Mouse (Mus musculus) common myeloid progenitor, adult 5-6 weeks (primary cell): ENCODE data around the gene Timm44. TPM values are rescaled to one million over a fixed set of nuclear protein-coding genes. Genes with fewer than 3 reads are reported as not detected.
"Not testable (repeated sequence)": the region's sequence is repeated elsewhere in the genome, so short reads cannot be mapped to it uniquely, and the experiment has no call there.

Source experiments
- ATAC-seq: replicated peaks from 2 replicates; pipeline ENCODE4 v1.8.0; 2016; ENCODE audit warnings: low read depth, mild to moderate bottlenecking, moderate TSS enrichment, inconsistent platforms; ENCODE audit not compliant: poor library complexity, severe bottlenecking
- total RNA-seq: library from RNA; stranded (forward); fragments of 200-1000, 187-1606 nt; gene quantifications from 2 replicates; pipeline ENCODE4 v1.2.3, GENCODE M21; 2017

Timm44 gene
- total RNA-seq, 1 experiment from 2014 or later = 135 TPM

GRCm38 (mm10) chr8:4267627-4268026, 8.1 kb downstream of the Timm44 start:
- ATAC-seq = peak; percentile 87

GRCm38 (mm10) chr8:4265160-4265914, 10.4 kb downstream of the Timm44 start:
- ATAC-seq = no peak

GRCm38 (mm10) chr8:4263105-4263791, 12.5 kb downstream of the Timm44 start:
- no peak for ATAC-seq

- ATAC-seq = no peak
Measured at GRCm38 (mm10) chr8:4259805-4260170, 15.9 kb downstream of the Timm44 start.

GRCm38 (mm10) chr8:4259125-4259804, 16.4 kb downstream of the Timm44 start, which contains the start of gene Ctxn1:
Gene Ctxn1 (minus strand): TSS chr8:4259274.
- peak; percentile 92 for ATAC-seq

- ATAC-seq = 0 out of 2 replicates have a peak, but pooled peaks have one; percentile 10
Measured at GRCm38 (mm10) chr8:4258678-4259077, 17.0 kb downstream of the Timm44 start.

GRCm38 (mm10) chr8:4258233-4258632, 17.5 kb downstream of the Timm44 start:
- peak; percentile 69 for ATAC-seq

- no peak for ATAC-seq
Measured at GRCm38 (mm10) chr8:4257350-4257749, 18.4 kb downstream of the Timm44 start.

- no peak for ATAC-seq
Measured at GRCm38 (mm10) chr8:4256911-4257310, 18.8 kb downstream of the Timm44 start.

- ATAC-seq = not testable (repeated sequence)
Measured at GRCm38 (mm10) chr8:4255471-4255870, 20.2 kb downstream of the Timm44 start.

GRCm38 (mm10) chr8:4254001-4254400, 21.7 kb downstream of the Timm44 start:
- ATAC-seq = no peak

GRCm38 (mm10) chr8:4252934-4253841, 22.5 kb downstream of the Timm44 start, which contains the start of gene Snapc2:
Gene Snapc2 (plus strand): TSS chr8:4253080.
- peak; percentile 86 for ATAC-seq

- ATAC-seq = no peak
Measured at GRCm38 (mm10) chr8:4252116-4252760, 23.5 kb downstream of the Timm44 start.

- ATAC-seq = peak; percentile 65
Measured at GRCm38 (mm10) chr8:4250306-4250970, 25.3 kb downstream of the Timm44 start.

GRCm38 (mm10) chr8:4249213-4249612, 26.5 kb downstream of the Timm44 start:
- no peak for ATAC-seq

GRCm38 (mm10) chr8:4247951-4248540, 27.7 kb downstream of the Timm44 start, which contains the start of gene Tgfbr3l:
Gene Tgfbr3l (plus strand): TSS chr8:4248214.
- ATAC-seq = no peak

GRCm38 (mm10) chr8:4247241-4247640, 28.5 kb downstream of the Timm44 start:
- ATAC-seq = no peak

GRCm38 (mm10) chr8:4245737-4246136, 30.0 kb downstream of the Timm44 start:
- no peak for ATAC-seq
